16 mouse cellular contexts compared by ENCODE assay signal in the genomic region with DNA sequence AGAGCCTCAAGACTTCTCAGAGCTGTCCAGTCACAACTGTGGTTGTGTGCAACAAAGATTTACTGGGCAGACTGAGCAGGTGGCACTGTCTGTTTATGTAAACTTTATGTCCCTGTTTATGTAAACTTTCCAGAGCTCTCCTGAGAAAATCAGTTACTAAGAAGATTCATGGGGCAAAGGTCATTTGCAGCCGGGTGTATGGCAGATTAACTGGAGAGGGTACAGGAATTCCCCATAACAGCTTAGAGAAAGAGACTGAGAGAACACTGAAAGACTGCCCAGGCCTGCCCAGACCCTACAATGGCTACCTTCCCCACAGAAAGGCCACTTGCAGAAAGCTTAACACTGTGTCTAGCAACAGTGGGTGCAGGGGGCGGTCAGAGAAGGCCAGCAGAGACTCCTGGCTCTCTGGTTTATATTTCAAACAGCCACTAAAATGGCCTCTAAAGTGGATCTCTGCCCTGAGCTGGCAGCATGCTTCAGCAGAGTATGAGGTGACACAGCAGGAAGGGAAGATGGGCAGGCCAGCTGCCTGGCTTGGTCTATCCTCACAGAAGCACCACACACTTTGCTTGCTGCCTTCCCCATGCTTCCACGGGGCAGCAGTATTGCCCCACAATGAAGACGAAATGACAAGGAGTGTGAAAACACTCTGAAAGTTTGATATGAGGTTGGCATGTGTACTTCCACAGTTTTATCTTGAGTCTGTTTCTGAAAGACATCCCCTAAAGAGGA.
A peak's percentile ranks its signal among the peaks of the same experiment; 100 is the strongest.
DNase-seq lines count a peak whose midpoint lies in the region; TF ChIP-seq lines count a peak whose summit lies in the region.
"Had no signal": no experiment of that assay in that cellular context is flagged by ENCODE, and none has a peak within 500 bp of the region (broad histone marks: within the 10 kb centered on the region; RNA-seq: fewer than 3 reads in every experiment).

No protein-coding gene starts in this region.

- no peaks in the 10 kb centered on the region for H3K27me3 ChIP-seq in small intestine, adult 2 months (ENCODE audit: control insufficient read depth, insufficient read depth, low read length)
- H3K27me3 ChIP-seq: embryonic facial prominence, embryonic 12.5 days; forebrain, embryonic 12.5 days; lung, embryonic 15.5 days; neural tube, embryonic 15.5 days had no signal

- H3K36me3 ChIP-seq in small intestine, adult 2 months (ENCODE audit: control insufficient read depth, insufficient read depth, low read length), result peaks cover 6% of the 10 kb centered on the region; the same call in 1 of the 2 replicates
- H3K36me3 ChIP-seq: lung, embryonic 15.5 days had no signal

- peak; percentile 32; the same call in 1 of the 2 replicates for TF ChIP-seq CTCF in lung, adult 2 months (IDR thresholded peaks at IDR 0.05; ENCODE audit: insufficient read depth, low read length)
- TF ChIP-seq CTCF in small intestine, adult 2 months (IDR thresholded peaks at IDR 0.05; ENCODE audit: extremely low read depth, insufficient read length, insufficient replicate concordance, low read depth, low read length), result no peak

- 0 out of 2 replicates have a peak overlapping the region, but pooled peaks have one; percentile 6 for H3K27ac ChIP-seq in small intestine, adult 2 months (ENCODE audit: insufficient read depth, low read depth, low read length)
- H3K27ac ChIP-seq: embryonic facial prominence, embryonic 12.5 days; forebrain, embryonic 12.5 days; hindbrain, embryonic 10.5 days; limb, embryonic 10.5 days; lung, embryonic 15.5 days; neural tube, embryonic 15.5 days had no signal

- no peak overlapping the region for H3K4me3 ChIP-seq in lung, adult 2 months (replicated peaks; ENCODE audit: extremely low read depth, low read depth, low read length)
- no peak overlapping the region for H3K4me3 ChIP-seq in small intestine, adult 2 months (ENCODE audit: low read depth, low read length)
- H3K4me3 ChIP-seq: embryonic facial prominence, embryonic 12.5 days; forebrain, embryonic 12.5 days; hindbrain, embryonic 10.5 days; limb, embryonic 10.5 days; lung, embryonic 15.5 days; neural tube, embryonic 15.5 days had no signal

- peak; percentile 35 to 36 for DNase-seq in cerebellum, postnatal 14 days
- DNase-seq in cerebellum, adult 9-10 months, result no peak
- no peak for DNase-seq in lung, adult 2 months
- DNase-seq in lung, postnatal 36 days, result no peak
- peak; percentile 50 to 59 for DNase-seq in kidney, adult 8-10 months
- DNase-seq in Muller cell, postnatal 12 days (ENCODE audit: inconsistent ontology term), result no peak
- no peak for DNase-seq in adrenal gland, adult 8-10 months
- DNase-seq: cerebellum, adult 9-11 months; right cerebral cortex, postnatal 25 days had no signal

- H3K4me1 ChIP-seq in lung, adult 2 months (ENCODE audit: control insufficient read depth, insufficient read depth, low read length), result no peaks in the 10 kb centered on the region
- peaks cover 12% of the 10 kb centered on the region; the same call in 1 of the 2 replicates for H3K4me1 ChIP-seq in small intestine, adult 2 months (ENCODE audit: control insufficient read depth, insufficient read depth, insufficient read length, low read length)
- H3K4me1 ChIP-seq: embryonic facial prominence, embryonic 12.5 days; forebrain, embryonic 12.5 days; hindbrain, embryonic 10.5 days; lung, embryonic 15.5 days had no signal

- no peak for TF ChIP-seq POLR2A in lung, adult 2 months (IDR thresholded peaks at IDR 0.05; ENCODE audit: borderline replicate concordance, extremely low read depth, low read depth, low read length)
- TF ChIP-seq POLR2A in small intestine, adult 2 months (IDR thresholded peaks at IDR 0.05; ENCODE audit: low read depth, low read length), result no peak

- 62% methylated on average over 4 of the region's 4 CpGs for WGBS in lung, adult 2 months
- 47% methylated on average over 4 of the region's 4 CpGs for WGBS in small intestine, adult 2 months

Comparison
In these comparisons a context has a peak if more than half of its experiments do, and no peak if none do; other contexts are left out.
1. DNase-seq: peak in cerebellum, postnatal 14 days (2 of 2) and kidney, adult 8-10 months (2 of 2); none in cerebellum, adult 9-10 months (single experiment), lung, adult 2 months (single experiment), lung, postnatal 36 days (single experiment), Muller cell, postnatal 12 days (single experiment) and adrenal gland, adult 8-10 months (single experiment).